Mouse (Mus musculus) erythroblast, embryonic 14.5 days (primary cell): ENCODE data around the gene Btbd8. TPM values are rescaled to one million over a fixed set of nuclear protein-coding genes. Genes with fewer than 3 reads are reported as not detected.

Source experiments
- H3K27me3 ChIP-seq: 2 replicates; pipeline ENCODE4 v1.6.1; 2012; ENCODE audit warnings: inconsistent platforms; ENCODE audit not compliant: control insufficient read depth
- H3K36me3 ChIP-seq: 2 replicates; pipeline ENCODE4 v1.6.1; 2012; ENCODE audit warnings: mild to moderate bottlenecking, inconsistent platforms; ENCODE audit not compliant: control insufficient read depth
- H3K4me1 ChIP-seq: 2 replicates; pipeline ENCODE4 v1.6.1; 2012; ENCODE audit warnings: inconsistent platforms; ENCODE audit not compliant: control insufficient read depth
- H3K4me3 ChIP-seq: replicated peaks from 2 replicates; pipeline ENCODE3; 2012; ENCODE audit warnings: moderate library complexity, mild to moderate bottlenecking, inconsistent platforms
- H3K9me3 ChIP-seq: 2 replicates; pipeline ENCODE4 v1.6.1; 2012; ENCODE audit warnings: low read length, inconsistent platforms, mixed read lengths; ENCODE audit not compliant: control insufficient read depth
- GATA1 ChIP-seq: IDR thresholded peaks from 2 replicates; pipeline ENCODE4 v1.6.1; 2012; ENCODE audit warnings: low read length, inconsistent platforms, mixed read lengths
- TAL1 ChIP-seq: IDR thresholded peaks from 3 replicates; pipeline ENCODE4 v1.6.1; 2012; ENCODE audit warnings: low read length, inconsistent platforms, mixed read lengths
- polyA plus RNA-seq: library from polyadenylated mRNA; stranded (reverse); fragments of >175 nt; gene quantifications from 2 replicates; pipeline ENCODE4 v1.2.3, GENCODE M21; 2012

Gene Btbd8
- polyA plus RNA-seq, 1 experiment, result 0.11 TPM

GRCm38 (mm10) chr5:107411326-107411725, 26.5 kb upstream of the Btbd8 start:
- H3K36me3 ChIP-seq, result no peaks in the 10 kb centered on the region
- TF ChIP-seq GATA1 (no peak), TAL1 (no peak)
- no peaks in the 10 kb centered on the region for H3K4me1 ChIP-seq
- H3K4me3 ChIP-seq, result no peak overlapping the region
- peaks cover 11% of the 10 kb centered on the region for H3K27me3 ChIP-seq
- H3K9me3 ChIP-seq, result no peaks in the 10 kb centered on the region

- Histone ChIP-seq H3K27me3 (peaks cover 6% of the 10 kb centered on the region), H3K9me3 (no peaks in the 10 kb centered on the region), H3K4me1 (no peaks in the 10 kb centered on the region), H3K36me3 (no peaks in the 10 kb centered on the region), H3K4me3 (no peak overlapping the region)
- no peak for TF ChIP-seq TAL1
- TF ChIP-seq GATA1, result no peak
Measured at GRCm38 (mm10) chr5:107412285-107412684, 25.5 kb upstream of the Btbd8 start.

- Histone ChIP-seq H3K4me1 (no peaks in the 10 kb centered on the region), H3K36me3 (no peaks in the 10 kb centered on the region), H3K9me3 (no peaks in the 10 kb centered on the region), H3K27me3 (no peaks in the 10 kb centered on the region; the same call in 1 of the 2 replicates), H3K4me3 (no peak overlapping the region)
- TF ChIP-seq TAL1 (no peak), GATA1 (no peak)
Measured at GRCm38 (mm10) chr5:107415098-107415497, 22.7 kb upstream of the Btbd8 start.

GRCm38 (mm10) chr5:107421676-107422075, 16.1 kb upstream of the Btbd8 start:
- no peaks in the 10 kb centered on the region; the same call in 1 of the 2 replicates for H3K27me3 ChIP-seq
- no peak overlapping the region for H3K4me3 ChIP-seq
- TF ChIP-seq GATA1, result no peak
- TF ChIP-seq TAL1, result no peak
- H3K4me1 ChIP-seq, result no peaks in the 10 kb centered on the region
- H3K9me3 ChIP-seq, result no peaks in the 10 kb centered on the region
- no peaks in the 10 kb centered on the region for H3K36me3 ChIP-seq

GRCm38 (mm10) chr5:107431249-107431648, 6.5 kb upstream of the Btbd8 start, which contains the start of gene Lpcat2b:
Lpcat2b (plus strand) TSS chr5:107431549.
- no peak within 1 kb of the TSS for H3K4me3 ChIP-seq
- TF ChIP-seq TAL1 (no peak), GATA1 (no peak)

GRCm38 (mm10) chr5:107434001-107434400, 3.8 kb upstream of the Btbd8 start:
- TF ChIP-seq GATA1, result no peak
- TF ChIP-seq TAL1, result no peak
- Histone ChIP-seq H3K27me3 (peaks cover 32% of the 10 kb centered on the region), H3K9me3 (no peaks in the 10 kb centered on the region), H3K4me1 (peaks cover 30% of the 10 kb centered on the region), H3K4me3 (no peak overlapping the region), H3K36me3 (peaks cover 2% of the 10 kb centered on the region; the same call in 1 of the 2 replicates)

More at GRCm38 (mm10) chr5:107431249-107431648, 6.5 kb upstream of the Btbd8 start, which contains the start of gene Lpcat2b:
- no peaks in the 10 kb centered on the region for H3K9me3 ChIP-seq
- H3K27me3 ChIP-seq, result peaks cover 37% of the 10 kb centered on the region
- H3K36me3 ChIP-seq, result no peaks in the 10 kb centered on the region
- H3K4me1 ChIP-seq, result peaks cover 6% of the 10 kb centered on the region

GRCm38 (mm10) chr5:107436185-107436584, 1.6 kb upstream of the Btbd8 start:
- peaks cover 2% of the 10 kb centered on the region; the same call in 1 of the 2 replicates for H3K36me3 ChIP-seq
- H3K27me3 ChIP-seq, result peaks cover 25% of the 10 kb centered on the region
- TF ChIP-seq TAL1, result no peak
- TF ChIP-seq GATA1, result no peak
- H3K4me1 ChIP-seq, result peaks cover 48% of the 10 kb centered on the region
- H3K4me3 ChIP-seq, result no peak overlapping the region
- H3K9me3 ChIP-seq, result no peaks in the 10 kb centered on the region

GRCm38 (mm10) chr5:107436587-107437209, 1.1 kb upstream of the Btbd8 start:
- H3K4me1 ChIP-seq, result peaks cover 50% of the 10 kb centered on the region
- no peak for TF ChIP-seq TAL1
- TF ChIP-seq GATA1, result no peak
- no peaks in the 10 kb centered on the region for H3K9me3 ChIP-seq
- H3K36me3 ChIP-seq, result peaks cover 2% of the 10 kb centered on the region; the same call in 1 of the 2 replicates
- H3K27me3 ChIP-seq, result peaks cover 19% of the 10 kb centered on the region
- peak overlapping the region; percentile 91 for H3K4me3 ChIP-seq

- H3K27me3 ChIP-seq, result peaks cover 10% of the 10 kb centered on the region
- H3K4me1 ChIP-seq, result peaks cover 54% of the 10 kb centered on the region
- H3K4me3 ChIP-seq, result peak overlapping the region; percentile 91
- no peaks in the 10 kb centered on the region for H3K9me3 ChIP-seq
- no peak for TF ChIP-seq TAL1
- H3K36me3 ChIP-seq, result peaks cover 2% of the 10 kb centered on the region; the same call in 1 of the 2 replicates
Measured at GRCm38 (mm10) chr5:107438353-107438752, 556 bp downstream of the Btbd8 start.

GRCm38 (mm10) chr5:107441881-107442280, 4.1 kb downstream of the Btbd8 start:
- Histone ChIP-seq H3K4me1 (peaks cover 42% of the 10 kb centered on the region), H3K36me3 (peaks cover 4% of the 10 kb centered on the region), H3K9me3 (no peaks in the 10 kb centered on the region), H3K27me3 (no peaks in the 10 kb centered on the region), H3K4me3 (no peak overlapping the region)
- TF ChIP-seq GATA1 (no peak), TAL1 (no peak)
